Mouse (Mus musculus): Measurements from ENCODE around the gene Tex21. TPM values are rescaled to one million over a fixed set of nuclear protein-coding genes. Genes with fewer than 3 reads are reported as not detected.
"Not testable (repeated sequence)": the region's sequence is repeated elsewhere in the genome, so short reads cannot be mapped to it uniquely, and the experiment has no call there.

Tex21 gene
- polyA plus RNA-seq, 1 experiment from 2014 or later: 0.12 TPM

DNA sequence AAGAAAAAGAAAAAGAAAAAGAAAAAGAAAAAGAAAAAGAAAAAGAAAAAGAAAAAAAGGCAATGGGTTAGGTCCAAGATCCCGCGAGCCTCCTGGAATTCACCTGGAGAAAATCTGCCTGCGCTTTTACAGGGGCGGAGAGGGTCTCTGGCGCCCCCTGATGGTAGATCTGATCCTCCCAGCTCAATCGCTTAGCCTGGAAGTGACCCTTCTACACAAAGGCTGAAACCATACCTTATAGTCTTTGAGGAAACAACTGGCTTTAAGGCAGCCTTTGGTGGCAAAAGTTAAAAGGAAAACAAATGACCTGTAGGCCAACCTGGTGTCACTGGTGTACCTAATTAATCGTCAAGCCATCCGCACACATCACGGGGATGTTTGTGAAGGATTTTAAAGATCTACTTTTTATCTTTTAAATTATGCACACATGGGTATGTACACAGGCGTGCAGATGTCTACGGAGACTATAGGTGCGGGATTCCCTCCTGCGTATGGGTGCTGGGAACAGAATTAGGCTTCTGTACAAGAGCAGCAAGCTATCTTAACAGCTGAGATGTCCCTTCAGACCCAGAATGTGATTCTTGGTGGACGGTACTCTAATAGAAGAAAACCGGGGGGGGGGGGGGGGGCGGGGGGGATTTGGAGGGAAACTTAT is 68.6 kb downstream of the Tex21 start:
- no peaks in the 10 kb centered on the region for H3K9me3 ChIP-seq (replicated peaks)
- H3K4me3 ChIP-seq (replicated peaks): peak overlapping the region; percentile 34; the same call in 1 of the 2 replicates
- H3K9ac ChIP-seq: no peak overlapping the region
- H3K4me1 ChIP-seq (replicated peaks): peaks cover 9% of the 10 kb centered on the region
- H3K36me3 ChIP-seq (replicated peaks): no peaks in the 10 kb centered on the region
- H3K4me2 ChIP-seq: peak overlapping the region; percentile 66
- no peak overlapping the region for H3K27ac ChIP-seq (replicated peaks)
- WGBS (ENCODE audit: insufficient replicate concordance): 30% methylated on average over 16 of the region's 16 CpGs
- H3K27me3 ChIP-seq: peaks cover 47% of the 10 kb centered on the region
- ATAC-seq (ENCODE audit: insufficient read depth): no peak

DNA sequence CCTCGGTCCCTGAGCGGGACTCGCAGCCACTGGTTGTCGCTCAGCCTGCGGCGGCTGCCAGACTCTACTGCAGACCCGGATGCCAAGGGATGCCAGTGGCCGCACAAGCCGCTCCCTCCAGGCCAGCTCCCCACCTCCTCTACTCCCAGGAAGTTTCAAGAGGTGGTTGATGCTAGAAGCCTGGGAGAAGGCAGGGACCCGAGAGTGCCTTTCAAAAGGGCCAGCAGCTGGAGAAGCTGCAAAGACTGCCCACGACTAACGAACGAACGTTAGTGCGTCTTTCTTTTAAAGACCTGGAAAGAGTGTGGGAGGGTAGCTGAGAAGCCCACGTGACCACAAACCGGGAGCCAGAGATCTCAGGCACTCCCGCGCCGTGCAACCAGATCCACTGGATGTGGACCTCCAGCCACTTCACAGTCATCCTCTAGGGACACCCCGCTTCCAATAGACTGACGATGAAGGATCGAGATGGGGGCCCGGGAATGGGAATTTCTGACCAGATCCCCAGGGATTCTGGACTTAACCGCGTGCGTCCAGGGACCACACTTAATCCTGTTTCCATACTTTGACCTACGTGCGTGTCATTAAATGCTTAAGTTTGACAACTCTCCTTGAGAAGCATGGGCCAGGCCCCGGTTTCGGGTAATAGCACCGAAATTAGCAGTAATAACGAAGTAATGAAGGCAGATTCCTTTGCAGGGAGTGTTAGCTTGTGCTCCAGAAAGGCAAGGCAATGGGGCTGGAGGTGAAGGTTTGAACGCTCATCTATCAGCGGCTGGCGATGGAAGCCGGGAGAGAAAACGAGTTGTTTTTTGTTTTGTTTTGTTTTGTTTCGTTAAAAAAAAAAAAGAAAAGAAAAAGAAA is 69.3 kb downstream of the Tex21 start, which contains the start of gene Esr2:
TSS of gene Esr2 (minus strand) at position 260 of the 864 bp plus-strand sequence.
- H3K36me3 ChIP-seq (replicated peaks): no peaks in the 10 kb centered on the region
- ATAC-seq (ENCODE audit: insufficient read depth): no peak
- H3K4me3 ChIP-seq (replicated peaks): peak within 1 kb of the TSS; percentile 34
- H3K9ac ChIP-seq: no peak within 1 kb of the TSS
- H3K27ac ChIP-seq (replicated peaks): no peak within 1 kb of the TSS
- no peaks in the 10 kb centered on the region for H3K9me3 ChIP-seq (replicated peaks)
- 1% methylated on average over 39 of the region's 39 CpGs for WGBS (ENCODE audit: insufficient replicate concordance)
- peaks cover 9% of the 10 kb centered on the region for H3K4me1 ChIP-seq (replicated peaks)
- H3K27me3 ChIP-seq: peaks cover 47% of the 10 kb centered on the region
- peak within 1 kb of the TSS; percentile 66 for H3K4me2 ChIP-seq

DNA sequence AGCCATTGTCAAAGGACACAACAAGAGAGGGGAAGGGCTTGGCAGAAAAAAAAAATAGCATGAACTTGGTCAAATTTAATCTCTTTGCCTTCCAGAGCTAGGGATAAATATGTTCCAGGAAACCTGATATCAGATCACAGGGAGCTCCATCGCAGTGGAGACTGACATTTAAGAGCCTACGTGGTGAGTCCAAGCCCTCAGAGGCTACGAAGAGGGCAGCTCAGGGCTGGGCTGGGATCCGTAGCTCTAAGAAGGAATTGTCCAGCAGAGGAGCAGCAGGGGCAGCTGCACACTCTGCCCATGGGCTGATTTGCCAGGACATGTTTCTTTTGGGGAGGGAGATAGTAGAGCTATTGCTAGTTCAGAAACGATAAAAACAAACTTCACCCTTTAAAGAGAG is 80.9 kb downstream of the Tex21 start:
- no peaks in the 10 kb centered on the region for H3K27me3 ChIP-seq
- no peak overlapping the region for H3K4me3 ChIP-seq (replicated peaks)
- no peak overlapping the region for H3K4me2 ChIP-seq
- H3K27ac ChIP-seq (replicated peaks): no peak overlapping the region
- WGBS (ENCODE audit: insufficient replicate concordance): 55% methylated on average over 5 of the region's 5 CpGs
- no peaks in the 10 kb centered on the region for H3K36me3 ChIP-seq (replicated peaks)
- H3K4me1 ChIP-seq (replicated peaks): no peaks in the 10 kb centered on the region
- no peaks in the 10 kb centered on the region for H3K9me3 ChIP-seq (replicated peaks)
- no peak overlapping the region for H3K9ac ChIP-seq
- ATAC-seq (ENCODE audit: insufficient read depth): no peak

DNA sequence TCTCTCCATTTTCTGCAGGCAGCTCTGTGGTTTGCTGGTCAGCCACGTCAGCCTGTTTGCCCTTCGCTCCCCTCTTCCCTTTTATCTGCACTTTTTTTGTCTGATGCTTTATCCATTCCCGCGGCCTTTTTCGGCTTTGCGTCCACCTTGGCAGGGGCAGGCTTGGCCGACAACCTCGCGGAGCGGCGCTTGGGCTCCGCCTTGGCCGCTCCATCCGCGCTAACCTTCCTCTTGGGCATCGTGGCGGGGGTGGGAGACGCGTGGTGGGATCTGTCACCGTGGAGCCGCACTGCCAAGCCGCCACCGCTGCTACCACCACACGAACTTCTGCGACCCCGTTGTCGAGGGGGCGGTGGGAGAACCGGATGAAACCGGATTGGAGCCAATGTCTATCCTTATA is 94.2 kb downstream of the Tex21 start:
- not testable (repeated sequence) for H3K27ac ChIP-seq (replicated peaks); H3K9me3 ChIP-seq (replicated peaks); H3K9ac ChIP-seq; H3K4me1 ChIP-seq (replicated peaks); H3K36me3 ChIP-seq (replicated peaks); ATAC-seq (ENCODE audit: insufficient read depth)
- Histone ChIP-seq H3K4me3 (replicated peaks) (peak overlapping the region; percentile 20; the same call in 1 of the 2 replicates), H3K4me2 (peak overlapping the region; percentile 39; the same call in 1 of the 2 replicates), H3K27me3 (peaks cover 18% of the 10 kb centered on the region)
- 13% methylated on average over 30 of the region's 30 CpGs for WGBS (ENCODE audit: insufficient replicate concordance)

Other genes with a start within 250 kb of the Tex21 start
- gene Esr2, start 69.5 kb downstream of the Tex21 start, polyA plus RNA-seq (2015; fragmentation: Nextera tagmentation; extraction: Ambion mirVana): 0.02 TPM in 1 of 2 replicates, not detected in the other
- gene Mthfd1, start 8.6 kb upstream of the Tex21 start, polyA plus RNA-seq (2015; fragmentation: Nextera tagmentation; extraction: Ambion mirVana): 94.7 and 101 TPM in 2 replicates
- 0.17 and 0.25 TPM in 2 replicates for gene Akap5, start 78.1 kb upstream of the Tex21 start, polyA plus RNA-seq (2015; fragmentation: Nextera tagmentation; extraction: Ambion mirVana)
- gene Zbtb25, start 122.9 kb upstream of the Tex21 start, polyA plus RNA-seq (2015; fragmentation: Nextera tagmentation; extraction: Ambion mirVana): 5.1 and 6.1 TPM in 2 replicates
- 3.3 and 3.4 TPM in 2 replicates for gene Zbtb1, start 123.5 kb upstream of the Tex21 start, polyA plus RNA-seq (2015; fragmentation: Nextera tagmentation; extraction: Ambion mirVana)
- 1.4 and 1.6 TPM in 2 replicates for gene Hspa2, start 157.4 kb upstream of the Tex21 start, polyA plus RNA-seq (2015; fragmentation: Nextera tagmentation; extraction: Ambion mirVana)
- 0.05 and 0.10 TPM in 2 replicates for gene Ppp1r36, start 170.8 kb upstream of the Tex21 start, polyA plus RNA-seq (2015; fragmentation: Nextera tagmentation; extraction: Ambion mirVana)